Mouse (Mus musculus) MEL (cell line): Measurements from ENCODE around the gene Foxn3. TPM values are rescaled to one million over a fixed set of nuclear protein-coding genes. Genes with fewer than 3 reads are reported as not detected.

Source experiments
- DNase-seq: peaks from one replicate; pipeline ENCODE4 v3.0.0; 2011; ENCODE audit warnings: low read depth, low spot score
- H3K27ac ChIP-seq: 2 replicates; pipeline ENCODE4 v1.5.1; 2012; ENCODE audit warnings: low read depth, mild to moderate bottlenecking, control low read depth, low read length, moderate library complexity; ENCODE audit not compliant: control insufficient read depth
- H3K27me3 ChIP-seq, 2 experiments: fragments of 150-350 bp in 1 of 2; sonication (generic) in 1 of 2; 2 replicates each; pipeline ENCODE4 v1.6.1; 2012; ENCODE audit warnings: low read length in 2 of 2, mild to moderate bottlenecking in 2 of 2, improper control_type of control experiment in 1 of 2, moderate library complexity in 1 of 2; ENCODE audit not compliant: insufficient read depth in 2 of 2, control insufficient read depth in 1 of 2
- H3K36me3 ChIP-seq, 2 experiments: 2 replicates each; pipeline ENCODE4 v1.6.1; 2012 to 2014; ENCODE audit warnings: low read length in 2 of 2, improper control_type of control experiment in 1 of 2, inconsistent platforms in 1 of 2, mild to moderate bottlenecking in 1 of 2; ENCODE audit not compliant: insufficient read depth in 2 of 2, control insufficient read depth in 1 of 2
- H3K4me1 ChIP-seq, 2 experiments: fragments of 150-350 bp in 1 of 2; sonication (generic) in 1 of 2; 2 replicates each; pipeline ENCODE4 v1.6.1; 2012; ENCODE audit warnings: low read length in 2 of 2, improper control_type of control experiment in 1 of 2, mild to moderate bottlenecking in 1 of 2; ENCODE audit not compliant: insufficient read depth in 2 of 2, control insufficient read depth in 1 of 2
- H3K4me3 ChIP-seq, 2 experiments: fragments of 150-350 bp in 1 of 2; sonication (generic) in 1 of 2; 2 replicates each; pipeline ENCODE4 v1.5.1; 2012; ENCODE audit warnings: low read depth in 2 of 2, low read length in 2 of 2, mild to moderate bottlenecking in 2 of 2, moderate library complexity in 2 of 2, control low read depth in 1 of 2, improper control_type of control experiment in 1 of 2; ENCODE audit not compliant: control insufficient read depth in 1 of 2, insufficient read depth in 1 of 2
- H3K79me2 ChIP-seq: 2 replicates; pipeline ENCODE4 v1.6.1; 2012; ENCODE audit warnings: mild to moderate bottlenecking, low read length, moderate library complexity; ENCODE audit not compliant: control insufficient read depth, poor library complexity, insufficient read depth
- H3K9ac ChIP-seq: 2 replicates; pipeline ENCODE4 v1.6.1; 2012; ENCODE audit warnings: low read depth, mild to moderate bottlenecking, control low read depth, low read length, moderate library complexity; ENCODE audit not compliant: control insufficient read depth, poor library complexity, severe bottlenecking
- H3K9me3 ChIP-seq: fragments of 150-350 bp; sonication (generic); replicated peaks from 2 replicates; pipeline ENCODE4 v1.6.1; 2012; ENCODE audit warnings: mild to moderate bottlenecking, low read length, improper control_type of control experiment, moderate library complexity; ENCODE audit not compliant: insufficient read depth
- BHLHE40 ChIP-seq: IDR thresholded peaks from 2 replicates; pipeline ENCODE4 v1.6.1; 2012; ENCODE audit warnings: low read depth, mild to moderate bottlenecking, inconsistent platforms, low read length, improper control_type of control experiment, borderline replicate concordance
- CHD1 ChIP-seq: IDR thresholded peaks from 2 replicates; pipeline ENCODE4 v1.6.1; 2012; ENCODE audit warnings: low read depth, mild to moderate bottlenecking, inconsistent platforms, low read length, improper control_type of control experiment
- CTCF ChIP-seq, 3 experiments: IDR thresholded peaks in 2 of 3; conservative IDR thresholded peaks in 1 of 3; 2 replicates each; pipeline ENCODE4 v1.5.1; 2011 to 2012; ENCODE audit warnings: low read length in 3 of 3, low read depth in 2 of 3, mild to moderate bottlenecking in 2 of 3, improper control_type of control experiment in 1 of 3, inconsistent platforms in 1 of 3, mixed read lengths in 1 of 3, moderate library complexity in 1 of 3; ENCODE audit not compliant: control insufficient read depth in 1 of 3, insufficient read depth in 1 of 3, poor library complexity in 1 of 3, severe bottlenecking in 1 of 3
- KAT2A ChIP-seq: conservative IDR thresholded peaks from 2 replicates; pipeline ENCODE4 v1.6.1; 2012; ENCODE audit warnings: low read depth, low read length, improper control_type of control experiment, inconsistent platforms
- MAZ ChIP-seq: IDR thresholded peaks from 2 replicates; pipeline ENCODE4 v1.6.1; 2012; ENCODE audit warnings: low read depth, mild to moderate bottlenecking, inconsistent platforms, low read length, improper control_type of control experiment
- MEF2A ChIP-seq: IDR thresholded peaks from 2 replicates; pipeline ENCODE4 v1.6.1; 2014; ENCODE audit warnings: low read depth, mild to moderate bottlenecking, inconsistent platforms, low read length, improper control_type of control experiment; ENCODE audit not compliant: poor library complexity, insufficient replicate concordance, severe bottlenecking; ENCODE audit errors: extremely low read depth
- NRF1 ChIP-seq: IDR thresholded peaks from 2 replicates; pipeline ENCODE4 v1.6.1; 2014; ENCODE audit warnings: low read depth, mild to moderate bottlenecking, inconsistent platforms, low read length, improper control_type of control experiment, moderate library complexity; ENCODE audit not compliant: poor library complexity, insufficient read depth, severe bottlenecking
- POLR2AphosphoS5 ChIP-seq: IDR thresholded peaks from 2 replicates; pipeline ENCODE4 v1.6.1; 2012; ENCODE audit warnings: low read depth, borderline replicate concordance, mild to moderate bottlenecking, inconsistent platforms, low read length, moderate library complexity, mixed read lengths
- SIN3A ChIP-seq: IDR thresholded peaks from 2 replicates; pipeline ENCODE4 v1.6.1; 2012; ENCODE audit warnings: low read length, improper control_type of control experiment, inconsistent platforms
- TAL1 ChIP-seq: IDR thresholded peaks from 2 replicates; pipeline ENCODE4 v1.6.1; 2012; ENCODE audit warnings: mild to moderate bottlenecking, inconsistent platforms, low read length, moderate library complexity, mixed read lengths
- TBP ChIP-seq: IDR thresholded peaks from 2 replicates; pipeline ENCODE4 v1.8.0; 2011; ENCODE audit warnings: low read depth, low read length, improper control_type of control experiment
- UBTF ChIP-seq: IDR thresholded peaks from 2 replicates; pipeline ENCODE4 v1.6.1; 2012; ENCODE audit warnings: low read depth, mild to moderate bottlenecking, inconsistent platforms, low read length, improper control_type of control experiment, moderate library complexity, borderline replicate concordance; ENCODE audit not compliant: insufficient read depth
- polyA plus RNA-seq, 2 experiments: library from polyadenylated mRNA; stranded (reverse) in 1 of 2; unstranded in 1 of 2; fragments of >175 nt in 1 of 2; fragments of >200 nt in 1 of 2; gene quantifications; 2 replicates each; pipeline versions ENCODE4 v1.2.1 to v1.2.4; 2012; ENCODE audit warnings: low replicate concordance in 2 of 2, low read depth in 1 of 2; ENCODE audit not compliant: insufficient read length in 2 of 2, insufficient read depth in 1 of 2, missing spikeins in 1 of 2
- total RNA-seq: library from RNA; depleted of rRNA; stranded (reverse); fragments of 300-350 nt; gene quantifications from 2 replicates; pipeline ENCODE4 v1.2.3, GENCODE M21; 2012

Gene Foxn3
- total and polyA plus RNA-seq, 3 experiments: 15.5 to 22.8 TPM; not detected in 1

GRCm38 (mm10) chr12:99609643-99610042 is 46.3 kb upstream of the Foxn3 start:
- Histone ChIP-seq H3K9ac (no peak overlapping the region), H3K4me1 (no peaks in the 10 kb centered on the region), H3K9me3 (no peaks in the 10 kb centered on the region), H3K27ac (no peak overlapping the region), H3K36me3 (no peaks in the 10 kb centered on the region), H3K27me3 (no peaks in the 10 kb centered on the region), H3K4me3 (no peak overlapping the region), H3K79me2 (no peaks in the 10 kb centered on the region)
- DNase-seq: no peak
- no peak for TF ChIP-seq POLR2AphosphoS5
- no peak for TF ChIP-seq TAL1
- TF ChIP-seq CTCF (IDR thresholded peaks at IDR 0.05 in 2 of 3, conservative IDR thresholded peaks at IDR 0.05 in 1 of 3; ENCODE audit: control insufficient read depth in 1 of 3, insufficient read depth in 1 of 3, low read depth in 2 of 3, low read length in 3 of 3, poor library complexity in 1 of 3, severe bottlenecking in 1 of 3): no peak
- TF ChIP-seq NRF1: no peak
- TF ChIP-seq MAZ: no peak
- TF ChIP-seq CHD1: no peak

DNA sequence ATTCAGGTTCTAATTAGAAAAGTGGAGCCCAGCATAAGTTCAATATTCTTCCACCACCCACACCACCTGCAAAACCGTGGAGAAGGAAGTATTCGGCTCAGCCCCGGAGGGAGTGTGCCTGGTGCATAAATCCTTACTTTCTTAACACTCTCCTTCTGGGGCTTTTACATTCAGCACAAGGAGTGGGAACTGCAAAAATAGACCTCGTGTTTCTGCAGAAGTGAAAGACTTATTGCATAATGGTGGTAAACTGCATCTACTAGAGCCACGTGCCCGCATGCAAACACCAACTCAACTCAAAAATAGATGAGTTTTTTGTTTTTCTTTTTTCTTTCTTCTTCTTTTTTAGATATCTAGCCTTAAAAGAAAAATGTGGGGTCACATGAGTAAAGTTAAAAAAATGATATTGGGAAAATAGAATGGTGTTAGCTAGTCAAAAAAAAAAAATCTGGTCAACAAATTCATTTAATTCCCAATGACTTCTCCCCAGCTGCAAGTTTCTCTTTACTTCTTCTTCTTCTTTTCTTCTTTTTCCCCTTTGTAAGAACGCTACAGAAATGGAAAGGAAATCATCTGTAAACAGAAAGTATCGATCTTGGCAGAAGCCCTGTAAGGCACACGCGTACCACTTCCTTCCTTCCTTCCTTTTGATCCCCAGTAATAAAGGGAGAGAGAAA is 45.0 kb upstream of the Foxn3 start:
- TF ChIP-seq TBP (no peak), UBTF (no peak), CTCF (IDR thresholded peaks at IDR 0.05 in 2 of 3, conservative IDR thresholded peaks at IDR 0.05 in 1 of 3; ENCODE audit: control insufficient read depth in 1 of 3, insufficient read depth in 1 of 3, low read depth in 2 of 3, low read length in 3 of 3, poor library complexity in 1 of 3, severe bottlenecking in 1 of 3) (no peak)
- H3K27me3 ChIP-seq: no peaks in the 10 kb centered on the region
- H3K79me2 ChIP-seq: no peaks in the 10 kb centered on the region
- H3K4me3 ChIP-seq: no peak overlapping the region
- H3K4me1 ChIP-seq: no peaks in the 10 kb centered on the region
- H3K9ac ChIP-seq: no peak overlapping the region
- no peak overlapping the region for H3K27ac ChIP-seq
- H3K36me3 ChIP-seq: no peaks in the 10 kb centered on the region
- no peak for DNase-seq
- no peaks in the 10 kb centered on the region for H3K9me3 ChIP-seq

- no peak overlapping the region for H3K4me3 ChIP-seq
- H3K27ac ChIP-seq: no peak overlapping the region
- H3K9me3 ChIP-seq: no peaks in the 10 kb centered on the region
- no peak for DNase-seq
- TF ChIP-seq UBTF: no peak
- TF ChIP-seq BHLHE40: no peak
- no peak for TF ChIP-seq KAT2A
- TF ChIP-seq MEF2A: no peak
- no peak for TF ChIP-seq TBP
- TF ChIP-seq CHD1: no peak
- TF ChIP-seq SIN3A: no peak
- no peak overlapping the region for H3K9ac ChIP-seq
- no peaks in the 10 kb centered on the region for H3K79me2 ChIP-seq
- no peaks in the 10 kb centered on the region for H3K36me3 ChIP-seq
- H3K27me3 ChIP-seq: no peaks in the 10 kb centered on the region
- H3K4me1 ChIP-seq: no peaks in the 10 kb centered on the region
Measured at GRCm38 (mm10) chr12:99603381-99603780, 40.0 kb upstream of the Foxn3 start.
